Mouse (Mus musculus): ENCODE measurements around the gene Adamts5.

Gene Adamts5

GRCm38 (mm10) chr16:85819808-85820458 is 81.7 kb downstream of the Adamts5 start:
- DNase-seq, result peak; percentile 18 to 46

- no peak for DNase-seq
Observed at GRCm38 (mm10) chr16:85814116-85814515, 87.5 kb downstream of the Adamts5 start.

GRCm38 (mm10) chr16:85807626-85808025 is 94.0 kb downstream of the Adamts5 start:
- peak; percentile 76 to 89 for DNase-seq

- peak; percentile 83 to 87 for DNase-seq
Observed at GRCm38 (mm10) chr16:85807072-85807471, 94.6 kb downstream of the Adamts5 start.

All from cerebellum, postnatal 10 days (tissue).